Mouse (Mus musculus): ENCODE measurements at regions not wholly inside any gene's neighbourhood (a gene's known extent, or its start where the extent isn't known, plus 50 kb on each side); places are given as distances from the start of the nearest gene placed in this dataset.

GRCm38 (mm10) chr8:11909146-11909545 is 68.9 kb downstream of the Tex29 start:
- no peak for DNase-seq

- peak; percentile 47 for DNase-seq
Measured at GRCm38 (mm10) chr8:11911639-11912450, 71.6 kb downstream of the Tex29 start.

- no peak for DNase-seq
Measured at GRCm38 (mm10) chr8:11912451-11913128, 72.3 kb downstream of the Tex29 start.

- peak; percentile 9 for DNase-seq
Measured at GRCm38 (mm10) chr8:11913129-11913900, 73.0 kb downstream of the Tex29 start.

- no peak for DNase-seq
Measured at GRCm38 (mm10) chr8:11914131-11914530, 73.9 kb downstream of the Tex29 start.

GRCm38 (mm10) chr8:11914681-11915474 is 74.6 kb downstream of the Tex29 start:
- DNase-seq, result peak; percentile 54

- no peak for DNase-seq
Measured at GRCm38 (mm10) chr8:11915721-11916120, 75.4 kb downstream of the Tex29 start.

GRCm38 (mm10) chr8:11919876-11920275 is 79.6 kb downstream of the Tex29 start:
- DNase-seq, result no peak

GRCm38 (mm10) chr8:11923115-11923514 is 82.8 kb downstream of the Tex29 start:
- no peak for DNase-seq

- peak; percentile 85 for DNase-seq
Measured at GRCm38 (mm10) chr8:11924165-11924564, 83.9 kb downstream of the Tex29 start.

- peak; percentile 60 for DNase-seq
Measured at GRCm38 (mm10) chr8:11942892-11943332, 102.6 kb downstream of the Tex29 start.

- no peak for DNase-seq
Measured at GRCm38 (mm10) chr8:11947766-11948165, 107.5 kb downstream of the Tex29 start.

GRCm38 (mm10) chr8:11956268-11956667 is 116.0 kb downstream of the Tex29 start:
- DNase-seq, result no peak

GRCm38 (mm10) chr8:11957046-11957783 is 116.9 kb downstream of the Tex29 start:
- peak; percentile 49 for DNase-seq

GRCm38 (mm10) chr8:11958176-11958575 is 117.9 kb downstream of the Tex29 start:
- DNase-seq, result no peak

- no peak for DNase-seq
Measured at GRCm38 (mm10) chr8:11959466-11959865, 119.2 kb downstream of the Tex29 start.

- no peak for DNase-seq
Measured at GRCm38 (mm10) chr8:11963575-11963974, 123.3 kb downstream of the Tex29 start.

GRCm38 (mm10) chr8:11967670-11968069 is 127.4 kb downstream of the Tex29 start:
- DNase-seq, result no peak

GRCm38 (mm10) chr8:11970515-11970914 is 130.2 kb downstream of the Tex29 start:
- DNase-seq, result no peak

GRCm38 (mm10) chr8:11973436-11973835 is 133.2 kb downstream of the Tex29 start:
- no peak for DNase-seq

GRCm38 (mm10) chr8:11977121-11977520 is 136.8 kb downstream of the Tex29 start:
- DNase-seq, result no peak

- DNase-seq, result no peak
Measured at GRCm38 (mm10) chr8:11979056-11979455, 138.8 kb downstream of the Tex29 start.

Measured in lung, postnatal 14 days (tissue).